Mouse (Mus musculus) midbrain, postnatal 0 days (tissue): ENCODE measurements at regions not wholly inside any gene's neighbourhood (a gene's known extent, or its start where the extent isn't known, plus 50 kb on each side); places are given as distances from the start of the nearest gene placed in this dataset.
A peak's percentile ranks its signal among the peaks of the same experiment; 100 is the strongest.

ENCODE experiments used
- ATAC-seq: fragments of 200-750 bp; cut with Nextera tagmentation; 2 replicates; pipeline ENCODE4 v1.8.0; 2017; ENCODE audit warnings: moderate number of reproducible peaks, mild to moderate bottlenecking, moderate TSS enrichment, moderate library complexity; ENCODE audit not compliant: low FRiP score
- DNase-seq: peaks from one replicate; pipeline ENCODE4 v3.0.0-alpha.2; 2015; ENCODE audit warnings: low spot score
- H3K27ac ChIP-seq: fragments of 300-500 bp; sonication (generic); 2 replicates; pipeline ENCODE4 v1.5.1; 2014; ENCODE audit warnings: low read depth, mild to moderate bottlenecking, low read length, mixed read lengths
- H3K27me3 ChIP-seq: fragments of 300-500 bp; sonication (generic); 2 replicates; pipeline ENCODE4 v1.6.1; 2014; ENCODE audit warnings: low read length, control low read depth, mixed read lengths; ENCODE audit not compliant: insufficient read depth
- H3K36me3 ChIP-seq: fragments of 300-500 bp; sonication (generic); 2 replicates; pipeline ENCODE4 v1.6.1; 2014; ENCODE audit warnings: low read length, control low read depth, mixed read lengths; ENCODE audit not compliant: insufficient read depth
- H3K4me1 ChIP-seq: fragments of 300-500 bp; sonication (generic); 2 replicates; pipeline ENCODE4 v1.6.1; 2014; ENCODE audit warnings: mild to moderate bottlenecking, control low read depth, antibody characterized with exemption, low read length, mixed read lengths; ENCODE audit not compliant: insufficient read depth
- H3K4me2 ChIP-seq: fragments of 300-500 bp; sonication (generic); 2 replicates; pipeline ENCODE4 v1.6.1; 2014; ENCODE audit warnings: low read depth, mild to moderate bottlenecking, low read length, mixed read lengths; ENCODE audit not compliant: poor library complexity, severe bottlenecking
- H3K4me3 ChIP-seq: fragments of 300-500 bp; sonication (generic); 2 replicates; pipeline ENCODE4 v1.5.1; 2014; ENCODE audit warnings: low read depth, mild to moderate bottlenecking, low read length, moderate library complexity
- H3K9ac ChIP-seq: fragments of 300-500 bp; sonication (generic); replicated peaks from 2 replicates; pipeline ENCODE4 v1.6.1; 2014; ENCODE audit warnings: mild to moderate bottlenecking, low read length, moderate library complexity, mixed read lengths; ENCODE audit not compliant: poor library complexity, severe bottlenecking
- H3K9me3 ChIP-seq: fragments of 300-500 bp; sonication (generic); 2 replicates; pipeline ENCODE4 v1.6.1; 2016; ENCODE audit warnings: low read length, control low read depth
- CTCF ChIP-seq: IDR thresholded peaks from 2 replicates; pipeline ENCODE4 v1.5.1; 2016; ENCODE audit warnings: antibody characterized with exemption, mild to moderate bottlenecking
- WGBS: fragments of 180-500 bp; shearing (Covaris S2); extraction: QIAGEN DNeasy Blood & Tissue Kit; methylation state at CpG from one replicate; pipeline ENCODE4 v1.1.7; 2014; 5-methylcytosine and 5-hydroxymethylcytosine counted together

DNA sequence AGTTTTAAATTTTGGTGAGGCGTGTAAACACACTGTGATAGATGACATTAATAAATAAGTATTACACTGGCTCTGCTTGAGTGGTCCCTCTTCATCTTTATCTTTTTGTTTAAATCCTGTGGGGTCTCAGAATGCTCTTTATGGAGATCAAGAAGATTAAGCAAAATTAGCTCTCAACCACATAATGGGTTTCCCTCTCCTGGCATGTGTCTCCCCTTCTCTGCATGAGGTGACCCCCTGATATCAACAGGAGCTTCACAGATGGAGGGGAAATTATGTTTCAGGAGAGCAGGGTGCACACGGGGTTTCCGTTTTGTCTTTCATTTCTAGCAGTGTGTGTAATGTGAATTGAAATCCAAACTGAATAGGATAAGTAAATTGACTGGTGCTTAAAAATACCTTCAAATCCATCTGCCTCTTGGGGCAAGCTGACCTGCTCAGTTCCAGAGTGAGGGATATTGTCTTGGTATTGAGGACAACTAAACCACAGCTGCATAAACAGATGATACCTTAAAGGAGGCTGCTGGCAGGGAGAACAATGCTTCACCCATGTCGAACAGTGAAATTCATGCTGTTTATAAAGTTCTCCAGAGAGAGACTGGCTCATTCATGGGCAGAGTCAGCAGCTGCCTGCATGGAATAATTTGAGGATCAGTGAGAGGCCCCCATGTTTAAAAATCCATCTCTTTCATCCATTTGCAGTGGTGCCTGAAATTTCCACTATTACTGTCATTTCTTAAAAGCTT is 518.3 kb upstream of the Nr2f1 start:
- Histone ChIP-seq H3K4me3 (no peak overlapping the region), H3K36me3 (no peaks in the 10 kb centered on the region), H3K9ac (no peak overlapping the region), H3K9me3 (no peaks in the 10 kb centered on the region), H3K4me2 (no peak overlapping the region), H3K27me3 (no peaks in the 10 kb centered on the region), H3K4me1 (no peaks in the 10 kb centered on the region), H3K27ac (no peak overlapping the region)
- 21% methylated on average over 4 of the region's 4 CpGs for WGBS
- DNase-seq (no peak), ATAC-seq (no peak)
- TF ChIP-seq CTCF: no peak

- Histone ChIP-seq H3K9ac (no peak overlapping the region), H3K4me2 (no peak overlapping the region), H3K4me1 (no peaks in the 10 kb centered on the region), H3K9me3 (no peaks in the 10 kb centered on the region), H3K4me3 (no peak overlapping the region), H3K36me3 (no peaks in the 10 kb centered on the region), H3K27ac (no peak overlapping the region), H3K27me3 (no peaks in the 10 kb centered on the region)
- DNase-seq: no peak
- 23% methylated on average over 1 of the region's 1 CpGs for WGBS
- no peak for TF ChIP-seq CTCF
- no peak for ATAC-seq
Observed at GRCm38 (mm10) chr13:78717159-78717558, 517.6 kb upstream of the Nr2f1 start.

DNA sequence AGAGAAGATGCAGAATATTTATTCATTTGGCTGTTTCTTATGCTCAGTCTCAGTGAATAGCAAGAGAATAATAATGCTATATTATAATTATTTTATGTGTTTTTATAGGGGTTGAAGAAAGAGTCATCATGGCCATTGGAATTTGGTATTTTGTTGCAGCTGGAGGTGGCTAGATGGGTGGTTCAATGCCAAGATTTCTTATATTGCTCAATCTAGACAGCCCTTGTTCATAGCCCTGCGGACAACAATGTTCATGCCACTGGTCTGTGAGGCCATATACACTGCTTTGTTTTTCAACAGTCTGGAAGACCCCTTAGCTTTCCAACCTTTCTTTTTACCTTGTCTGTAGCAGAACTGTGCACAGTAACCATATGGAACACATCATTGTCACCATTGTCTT is 505.1 kb upstream of the Nr2f1 start:
- Histone ChIP-seq H3K9me3 (no peaks in the 10 kb centered on the region), H3K9ac (no peak overlapping the region), H3K27ac (no peak overlapping the region), H3K4me1 (no peaks in the 10 kb centered on the region), H3K27me3 (no peaks in the 10 kb centered on the region), H3K36me3 (no peaks in the 10 kb centered on the region), H3K4me2 (no peak overlapping the region), H3K4me3 (no peak overlapping the region)
- WGBS: 97% methylated on average over 1 of the region's 1 CpGs
- no peak for TF ChIP-seq CTCF
- DNase-seq: no peak
- no peak for ATAC-seq

DNA sequence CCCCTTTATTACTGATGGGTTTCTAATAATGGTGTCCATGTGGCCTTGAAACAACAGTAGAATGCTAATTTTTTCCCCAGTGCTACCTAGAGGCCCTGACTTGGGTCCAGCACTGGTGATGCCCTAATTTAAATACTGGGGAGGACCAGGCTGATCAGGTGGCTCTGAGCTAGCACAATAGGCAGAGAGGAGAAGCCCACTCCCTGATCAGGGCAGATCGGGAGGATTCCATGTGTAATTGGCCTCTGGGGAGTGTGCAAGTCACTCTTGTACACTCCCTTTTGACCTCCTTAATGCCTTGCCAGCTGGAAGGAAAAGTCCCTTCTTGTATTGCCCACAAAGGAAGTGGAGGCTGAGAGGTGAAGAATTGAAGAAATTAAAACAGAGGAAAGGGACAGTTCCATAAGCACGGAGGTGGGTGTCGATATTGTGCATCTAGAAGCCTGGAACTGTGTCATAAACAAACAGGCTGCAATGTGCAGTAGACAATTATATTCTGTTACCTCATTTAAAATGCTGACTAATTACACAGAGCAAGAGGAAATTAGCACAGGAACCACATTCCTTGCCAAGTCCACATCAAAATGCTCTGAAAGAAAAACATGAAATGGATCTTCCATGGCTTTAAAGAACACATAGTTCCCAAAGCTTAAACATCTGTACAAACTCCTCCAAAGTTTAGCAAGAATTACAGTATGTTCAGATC is 498.4 kb upstream of the Nr2f1 start:
- no peaks in the 10 kb centered on the region for H3K4me1 ChIP-seq
- H3K4me3 ChIP-seq: no peak overlapping the region
- DNase-seq: no peak
- no peaks in the 10 kb centered on the region for H3K27me3 ChIP-seq
- no peak for ATAC-seq
- H3K9ac ChIP-seq: no peak overlapping the region
- no peaks in the 10 kb centered on the region for H3K36me3 ChIP-seq
- H3K4me2 ChIP-seq: no peak overlapping the region
- no peak for TF ChIP-seq CTCF
- WGBS: 37% methylated on average over 3 of the region's 3 CpGs
- H3K27ac ChIP-seq: no peak overlapping the region
- no peaks in the 10 kb centered on the region for H3K9me3 ChIP-seq

DNA sequence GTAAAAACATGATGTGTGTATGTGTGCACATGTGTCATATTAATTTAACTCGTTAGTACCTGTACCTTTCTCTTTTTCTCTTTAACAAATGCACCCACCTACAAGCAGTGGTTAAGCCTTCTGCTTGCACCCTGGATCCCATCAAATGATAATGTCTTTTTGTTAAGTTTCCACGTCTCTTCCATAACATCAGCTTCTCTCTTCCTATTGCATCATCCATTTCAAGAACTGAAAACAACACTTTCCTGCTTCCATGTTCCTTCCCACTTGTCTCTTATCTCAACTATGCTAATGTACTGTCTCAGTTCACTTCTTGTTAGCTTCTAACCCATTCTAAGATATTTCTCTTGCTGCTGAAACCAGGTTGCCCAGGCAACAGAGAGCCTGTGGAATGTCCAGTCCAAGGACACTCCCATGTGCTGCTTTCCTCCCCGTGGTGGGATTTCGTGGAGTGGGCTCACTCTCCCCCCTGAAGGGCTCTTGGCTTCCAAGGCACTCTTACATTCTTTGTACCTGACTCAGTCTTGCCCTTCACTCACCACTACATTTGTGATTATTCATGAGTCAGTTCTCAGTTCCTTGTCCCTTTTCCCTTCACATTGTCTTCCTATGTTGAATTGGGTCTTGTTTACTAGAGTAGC is 479.8 kb upstream of the Nr2f1 start:
- DNase-seq: no peak
- no peak for ATAC-seq

DNA sequence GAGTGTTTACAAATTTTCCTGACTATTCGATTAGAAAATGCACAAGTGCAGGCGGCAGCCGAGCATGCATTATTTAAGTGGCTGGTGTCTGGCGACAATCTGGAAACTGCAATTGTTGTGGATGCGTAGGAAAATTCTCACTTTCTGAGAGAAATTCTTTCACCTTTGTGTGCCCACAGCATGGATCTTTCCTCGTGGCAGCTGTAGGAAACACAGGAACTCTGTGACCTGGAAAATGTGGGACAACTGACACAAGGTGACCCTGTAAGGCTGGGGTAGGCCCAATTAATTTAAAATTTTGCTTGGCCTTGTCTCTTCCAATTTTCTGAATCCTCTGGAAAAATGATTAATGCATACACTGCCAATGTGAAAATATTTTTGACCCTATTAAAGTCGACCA is 478.7 kb upstream of the Nr2f1 start:
- Histone ChIP-seq H3K27ac (no peak overlapping the region), H3K9me3 (no peaks in the 10 kb centered on the region), H3K4me3 (no peak overlapping the region), H3K4me2 (no peak overlapping the region), H3K9ac (no peak overlapping the region), H3K27me3 (no peaks in the 10 kb centered on the region), H3K4me1 (no peaks in the 10 kb centered on the region), H3K36me3 (no peaks in the 10 kb centered on the region)
- TF ChIP-seq CTCF: no peak
- ATAC-seq (0 out of 2 replicates have a peak, but pooled peaks have one; percentile 44), DNase-seq (peak; percentile 1)
- WGBS: 33% methylated on average over 7 of the region's 7 CpGs

More for the DNA sequence above, 479.8 kb upstream of the Nr2f1 start:
- Histone ChIP-seq H3K36me3 (no peaks in the 10 kb centered on the region), H3K9me3 (no peaks in the 10 kb centered on the region), H3K4me1 (no peaks in the 10 kb centered on the region), H3K27ac (no peak overlapping the region), H3K9ac (no peak overlapping the region), H3K4me2 (no peak overlapping the region), H3K27me3 (no peaks in the 10 kb centered on the region), H3K4me3 (no peak overlapping the region)
- 28% methylated on average over 4 of the region's 4 CpGs for WGBS
- TF ChIP-seq CTCF: no peak
